Mouse (Mus musculus) mouse trophoblast stem cell (cell line): ENCODE results near the gene Samsn1.
"Not testable (repeated sequence)": the region's sequence is repeated elsewhere in the genome, so short reads cannot be mapped to it uniquely, and the experiment has no call there.

ENCODE experiments used
- in situ Hi-C, 2 experiments: fragments of 300-500 bp; cut with MseI, MboI; formaldehyde crosslinking; loops; 2 replicates in 1 of 2; 3 replicates in 1 of 2; pipeline ENCODE4 v1.15.1; 2025

Samsn1 gene

GRCm38 (mm10) chr16:75877170-75877569 lies 144.9 kb downstream of the Samsn1 start:
- in situ Hi-C loops, result no loop called here

- in situ Hi-C loops, result no loop called here
Measured at GRCm38 (mm10) chr16:75875896-75876295, 146.2 kb downstream of the Samsn1 start.

DNA sequence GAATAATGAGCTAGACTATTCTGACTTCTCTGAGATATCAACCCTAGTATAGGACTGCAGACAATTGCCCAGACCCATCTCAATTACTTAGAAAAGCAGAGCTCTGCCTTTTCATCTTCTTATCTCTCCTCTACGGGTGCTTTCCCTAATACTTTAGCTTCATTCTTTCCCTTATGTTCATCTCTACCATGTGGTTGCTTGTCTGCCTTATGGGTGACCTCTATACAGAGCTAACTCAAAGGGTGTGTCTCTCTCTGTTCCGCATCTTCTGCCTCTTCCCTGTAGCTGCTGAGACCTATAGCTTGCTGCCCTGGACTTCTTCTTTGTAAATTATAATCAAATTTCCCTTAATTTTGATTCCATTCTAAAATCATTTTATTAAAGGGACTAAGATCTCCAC lies 147.6 kb downstream of the Samsn1 start:
- in situ Hi-C loops, result no loop called here

DNA sequence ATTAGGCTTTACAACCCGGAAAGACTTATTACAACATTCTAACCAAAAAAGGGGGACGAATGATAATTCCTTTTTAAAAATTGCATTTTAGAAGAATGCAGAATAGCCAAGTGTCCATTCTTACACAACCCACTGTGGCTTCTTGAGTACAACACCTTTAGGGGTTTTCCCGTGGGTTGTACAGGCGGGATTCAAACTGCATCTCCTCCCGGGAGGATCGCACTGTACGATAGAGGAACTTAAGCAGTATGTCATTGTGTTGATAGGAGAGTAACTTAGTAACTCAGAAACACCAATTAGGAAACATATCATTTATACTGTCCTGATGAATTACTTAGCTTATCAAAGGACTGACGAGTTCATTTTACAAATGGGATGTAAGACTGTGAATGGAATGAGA lies 149.8 kb downstream of the Samsn1 start:
- in situ Hi-C loops, result no loop called here

DNA sequence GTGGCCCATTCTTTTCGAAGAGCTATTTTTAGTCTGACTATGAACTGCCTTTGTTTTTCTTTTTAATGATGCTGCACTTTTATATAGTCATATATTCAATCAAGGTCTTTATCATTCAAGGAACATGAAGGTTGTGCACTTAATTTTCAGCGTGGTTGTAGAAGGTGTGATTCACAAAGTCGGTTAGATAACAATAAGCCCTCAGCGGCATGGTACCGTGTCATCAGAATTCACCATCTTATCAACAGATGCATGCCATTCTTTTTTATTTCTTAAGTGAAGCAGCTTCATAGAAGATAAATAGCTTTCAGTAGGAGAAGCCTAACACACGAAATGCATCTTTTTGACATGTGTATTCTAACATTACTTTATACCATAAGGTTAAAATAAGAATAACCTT lies 154.7 kb downstream of the Samsn1 start:
- in situ Hi-C loops, result no loop called here

GRCm38 (mm10) chr16:75865505-75865904 lies 156.6 kb downstream of the Samsn1 start:
- in situ Hi-C loops, result no loop called here

- in situ Hi-C loops, result no loop called here
Measured at GRCm38 (mm10) chr16:75864673-75865072, 157.4 kb downstream of the Samsn1 start.

- in situ Hi-C loops, result no loop called here
Measured at GRCm38 (mm10) chr16:75856343-75856742, 165.7 kb downstream of the Samsn1 start.

DNA sequence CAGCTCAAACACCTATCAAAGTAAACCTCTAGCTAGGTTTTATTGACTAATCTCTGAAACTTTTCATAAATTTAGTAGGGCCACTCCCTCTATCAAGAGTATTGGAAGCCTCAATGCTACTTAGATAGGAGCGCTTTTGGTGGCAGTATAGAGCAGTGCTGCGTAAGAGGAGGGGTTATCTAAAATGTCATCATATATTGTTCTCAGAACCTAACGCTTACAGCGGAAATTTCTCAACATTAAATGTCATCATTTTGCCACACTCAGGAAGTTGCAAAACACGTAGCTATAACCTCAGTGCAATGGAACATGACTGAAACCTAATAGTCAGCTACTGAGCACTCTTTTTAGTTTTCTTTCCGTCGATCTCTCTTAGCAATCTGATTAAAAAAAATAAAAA lies 166.7 kb downstream of the Samsn1 start:
- in situ Hi-C loops, result no loop called here

- in situ Hi-C loops, result no loop called here
Measured at GRCm38 (mm10) chr16:75853556-75854271, 168.4 kb downstream of the Samsn1 start.

DNA sequence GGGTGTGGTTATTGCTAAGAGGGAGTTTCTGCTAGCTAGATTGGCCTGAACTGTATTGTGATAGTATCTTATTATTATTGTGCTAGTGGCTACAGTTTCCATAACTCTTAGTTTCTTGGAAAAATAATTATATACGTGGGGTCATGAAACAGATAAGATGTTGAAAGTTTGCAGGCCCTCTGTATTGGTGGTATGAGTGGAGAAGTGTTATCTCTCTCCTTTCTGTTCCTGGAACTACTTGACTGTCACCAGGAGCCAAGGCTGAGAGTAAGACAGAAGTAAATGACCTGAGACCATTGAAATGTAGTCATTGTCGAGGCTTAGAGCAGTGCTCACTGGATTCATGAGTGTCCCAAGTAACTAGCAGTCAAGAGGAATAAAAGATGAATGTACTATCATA lies 169.6 kb downstream of the Samsn1 start:
- in situ Hi-C loops, result no loop called here

GRCm38 (mm10) chr16:75849039-75849438 lies 173.0 kb downstream of the Samsn1 start:
- in situ Hi-C loops, result no loop called here

- in situ Hi-C loops, result no loop called here
Measured at GRCm38 (mm10) chr16:75843653-75844062, 178.4 kb downstream of the Samsn1 start.

GRCm38 (mm10) chr16:75843031-75843430 lies 179.1 kb downstream of the Samsn1 start:
- in situ Hi-C loops, result no loop called here

DNA sequence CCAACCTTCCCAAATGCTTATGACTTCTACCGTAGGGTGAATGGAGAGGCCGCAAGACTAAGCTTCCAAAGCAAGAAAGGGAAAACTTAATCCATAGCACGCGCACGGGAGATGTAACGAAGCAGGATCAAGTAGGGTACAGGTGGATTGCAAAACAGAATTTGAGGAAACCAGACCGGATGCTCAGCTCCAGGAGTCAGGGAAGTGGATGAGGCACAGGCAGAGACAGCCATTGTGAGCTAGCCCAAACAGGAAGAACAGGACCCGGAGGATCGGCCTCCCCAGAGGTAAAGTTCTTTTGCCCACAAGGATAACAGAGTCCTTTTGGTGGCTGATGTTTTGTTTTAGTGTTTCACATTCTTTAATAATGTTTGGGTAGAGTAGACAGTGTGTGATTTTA lies 179.5 kb downstream of the Samsn1 start:
- in situ Hi-C loops, result no loop called here

DNA sequence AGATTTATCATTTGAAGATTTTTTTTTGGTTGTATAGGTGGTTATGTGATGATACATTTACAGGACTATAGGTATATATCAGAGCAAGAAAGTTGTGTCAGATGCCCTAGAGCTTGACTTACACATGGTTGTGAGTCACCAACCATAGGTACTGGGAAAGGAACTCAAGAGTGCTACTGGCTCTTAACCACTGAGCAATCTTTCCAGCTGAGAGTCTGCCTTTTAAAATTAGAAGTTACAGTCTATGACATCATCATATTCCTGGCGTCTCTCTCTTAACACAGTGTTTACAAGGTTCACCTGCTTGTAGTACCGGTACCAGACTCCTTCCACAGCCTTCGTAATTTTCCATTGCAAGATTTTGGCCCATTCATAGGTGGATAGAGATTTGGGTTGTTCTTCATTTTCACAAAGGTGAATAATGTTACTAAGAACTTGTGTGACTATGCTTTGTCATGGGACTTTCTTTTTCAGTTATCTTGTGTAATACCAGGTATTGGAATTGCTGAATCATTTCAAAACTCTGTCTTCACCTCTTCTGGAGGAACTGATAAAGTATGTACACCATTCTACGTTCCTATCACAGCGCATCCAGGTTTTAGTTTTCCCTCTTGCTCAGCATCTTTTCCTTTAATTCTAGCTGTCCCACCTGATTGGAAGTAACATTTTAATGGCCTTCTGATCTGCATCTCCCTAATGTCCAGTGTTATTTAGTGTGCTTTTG lies 184.2 kb downstream of the Samsn1 start:
- in situ Hi-C loops, result no loop called here

GRCm38 (mm10) chr16:75831390-75831789 lies 190.7 kb downstream of the Samsn1 start:
- in situ Hi-C loops, result no loop called here

DNA sequence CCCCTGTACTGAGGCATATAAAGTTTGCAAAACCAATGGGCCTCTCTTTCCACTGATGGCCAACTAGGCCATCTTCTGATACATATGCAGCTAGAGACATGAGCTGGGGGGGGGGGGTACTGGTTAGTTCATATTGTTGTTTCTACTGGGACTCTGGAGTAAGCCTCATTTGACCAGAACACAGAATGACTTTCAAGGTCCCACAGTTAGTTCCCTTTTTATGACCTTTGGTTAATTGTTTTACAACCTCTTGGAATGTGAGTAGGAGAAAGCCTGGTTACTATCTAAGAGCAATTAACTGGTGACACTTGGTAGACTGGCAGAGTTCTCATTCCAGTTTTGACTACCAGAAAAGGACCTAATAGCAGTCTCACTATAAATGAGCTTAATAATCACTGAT lies 195.1 kb downstream of the Samsn1 start:
- in situ Hi-C loops, result not testable (repeated sequence)

- in situ Hi-C loops, result no loop called here
Measured at GRCm38 (mm10) chr16:75826498-75826897, 195.6 kb downstream of the Samsn1 start.

DNA sequence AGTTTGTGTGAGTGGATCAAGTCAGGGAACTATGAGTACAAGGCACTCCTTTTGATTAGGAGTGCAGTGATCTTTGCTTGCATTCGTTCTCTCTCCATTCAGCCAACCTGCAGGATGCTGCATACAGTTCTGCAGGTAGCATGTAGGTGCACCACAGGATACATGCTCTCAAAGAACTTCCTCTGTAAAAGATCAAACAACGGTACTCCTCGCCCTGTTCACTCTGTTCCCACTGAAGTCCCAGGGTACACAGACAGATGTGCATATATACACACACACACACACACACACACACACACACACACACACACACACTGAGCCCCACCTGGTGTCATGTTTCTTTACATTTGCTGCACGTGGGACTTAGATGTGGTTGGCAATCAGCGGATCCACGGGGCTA lies 198.9 kb downstream of the Samsn1 start:
- in situ Hi-C loops, result no loop called here

- in situ Hi-C loops, result no loop called here
Measured at GRCm38 (mm10) chr16:75820963-75821362, 201.1 kb downstream of the Samsn1 start.
